In the genomic region with DNA sequence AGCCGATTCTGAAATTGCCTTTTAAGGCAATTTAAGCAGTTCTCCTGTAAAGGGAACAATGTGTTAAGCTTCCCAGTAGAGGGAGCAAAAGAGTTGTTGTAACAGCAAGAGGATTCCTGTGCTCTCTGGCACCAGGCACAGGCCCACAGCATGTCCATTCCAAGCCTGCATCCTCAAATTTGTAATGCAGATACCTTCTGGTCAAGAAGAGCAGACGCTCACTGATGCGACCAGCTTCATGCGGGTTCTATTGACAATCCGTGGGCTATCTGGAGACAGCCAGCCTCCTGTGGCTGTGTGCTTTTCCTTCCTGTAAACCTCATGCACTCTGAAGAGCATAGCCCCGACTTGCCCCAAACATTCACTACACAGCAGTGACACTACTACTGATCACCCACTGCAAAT, we compare ENCODE assay signal across 9 mouse cellular contexts. TPM values are rescaled to one million over a fixed set of nuclear protein-coding genes. Genes with fewer than 3 reads are reported as not detected.
A peak's percentile ranks its signal among the peaks of the same experiment; 100 is the strongest.
DNase-seq lines count a peak whose midpoint lies in the region; ATAC-seq and TF ChIP-seq lines count a peak whose summit lies in the region.
"Had no signal": no experiment of that assay in that cellular context is flagged by ENCODE, and none has a peak within 500 bp of the region (broad histone marks: within the 10 kb centered on the region; RNA-seq: fewer than 3 reads in every experiment).

No protein-coding gene starts in this region.

- H3K4me3 ChIP-seq in embryonic facial prominence, embryonic 10.5 days: no peak overlapping the region
- H3K4me3 ChIP-seq in kidney, adult 2 months (ENCODE audit: insufficient read depth, low read depth, low read length): no peak overlapping the region
- H3K4me3 ChIP-seq in midbrain, embryonic 15.5 days: no peak overlapping the region
- H3K4me3 ChIP-seq: embryonic facial prominence, embryonic 15.5 days had no signal

- in situ Hi-C loops in Patski (cut with MboI; ENCODE audit: low pct_unique_long_range_greater_than_20kb): no loop called here

- TF ChIP-seq POLR2A in kidney, adult 2 months (IDR thresholded peaks at IDR 0.05; ENCODE audit: low read depth, low read length): no peak

- 31% methylated on average over 6 of the region's 6 CpGs for WGBS in embryonic facial prominence, embryonic 10.5 days
- 7% methylated on average over 6 of the region's 6 CpGs for WGBS in kidney, adult 2 months
- 28% methylated on average over 6 of the region's 6 CpGs for WGBS in midbrain, embryonic 15.5 days

- peak; percentile 15 to 22 for DNase-seq in right cerebral cortex, adult 2 months (ENCODE audit: low spot score in 2 of 2)
- DNase-seq in right cerebral cortex, postnatal 36 days (ENCODE audit: low spot score in 2 of 2): no peak
- DNase-seq in Patski (ENCODE audit: low read depth, low spot score) (no peak), liver (peak; percentile 22)
- peak; percentile 24 for DNase-seq in embryonic facial prominence, embryonic 10.5 days (ENCODE audit: low spot score)
- peak; percentile 38 for DNase-seq in kidney, adult 2 months

- H3K36me3 ChIP-seq in embryonic facial prominence, embryonic 10.5 days (replicated peaks): no peaks in the 10 kb centered on the region
- no peaks in the 10 kb centered on the region for H3K36me3 ChIP-seq in kidney, adult 2 months (ENCODE audit: control insufficient read depth, insufficient read depth, low read length)
- H3K36me3 ChIP-seq in midbrain, embryonic 15.5 days (replicated peaks): no peaks in the 10 kb centered on the region
- H3K36me3 ChIP-seq: embryonic facial prominence, embryonic 15.5 days had no signal

- H3K9ac ChIP-seq in midbrain, embryonic 15.5 days: 0 out of 2 replicates have a peak overlapping the region, but pooled peaks have one; percentile 8
- H3K9ac ChIP-seq: embryonic facial prominence, embryonic 15.5 days had no signal

- POLR2A ChIA-PET in Patski (lab: Charles Lee): interaction anchor here (0.6 kb wide), 1 partner anchor 165 kb away, joined by 3 read pairs; no protein-coding TSS in a partner anchor

- TF ChIP-seq CTCF in Patski (IDR thresholded peaks at IDR 0.05): peak; percentile 76
- peak; percentile 53 for TF ChIP-seq CTCF in kidney, adult 2 months (conservative IDR thresholded peaks at IDR 0.05; ENCODE audit: insufficient read depth, insufficient read length, low read depth, low read length)

- no peak overlapping the region for H3K27ac ChIP-seq in embryonic facial prominence, embryonic 10.5 days (replicated peaks)
- H3K27ac ChIP-seq in kidney, adult 2 months (ENCODE audit: insufficient read depth, low read depth, low read length): no peak overlapping the region
- H3K27ac ChIP-seq in midbrain, embryonic 15.5 days: no peak overlapping the region
- H3K27ac ChIP-seq: embryonic facial prominence, embryonic 15.5 days had no signal

- H3K27me3 ChIP-seq in Patski: no peaks in the 10 kb centered on the region
- no peaks in the 10 kb centered on the region for H3K27me3 ChIP-seq in embryonic facial prominence, embryonic 10.5 days (replicated peaks; ENCODE audit: low read depth, poor library complexity, severe bottlenecking)
- no peaks in the 10 kb centered on the region for H3K27me3 ChIP-seq in kidney, adult 2 months (replicated peaks; ENCODE audit: control insufficient read depth, insufficient read depth, low read length)
- H3K27me3 ChIP-seq in midbrain, embryonic 15.5 days (replicated peaks): no peaks in the 10 kb centered on the region
- H3K27me3 ChIP-seq: embryonic facial prominence, embryonic 15.5 days had no signal

- H3K4me1 ChIP-seq in embryonic facial prominence, embryonic 10.5 days: no peaks in the 10 kb centered on the region
- no peaks in the 10 kb centered on the region for H3K4me1 ChIP-seq in kidney, adult 2 months (ENCODE audit: control insufficient read depth, insufficient read depth, low read length)
- H3K4me1 ChIP-seq in midbrain, embryonic 15.5 days: no peaks in the 10 kb centered on the region
- H3K4me1 ChIP-seq: embryonic facial prominence, embryonic 15.5 days had no signal

- no peaks in the 10 kb centered on the region for H3K9me3 ChIP-seq in embryonic facial prominence, embryonic 10.5 days
- no peaks in the 10 kb centered on the region for H3K9me3 ChIP-seq in midbrain, embryonic 15.5 days
- H3K9me3 ChIP-seq: embryonic facial prominence, embryonic 15.5 days had no signal

- ATAC-seq in Patski: peak; percentile 95
- peak; percentile 93 for ATAC-seq in midbrain, embryonic 15.5 days (replicated peaks)
- ATAC-seq in erythroid progenitor cell, adult 5-6 weeks (replicated peaks; ENCODE audit: low FRiP score, poor library complexity, severe bottlenecking): no peak

- CTCF ChIA-PET in Patski (lab: Charles Lee): interaction anchor here (0.7 to 3.9 kb wide), 6 partner anchors 9 to 157 kb away, joined by 3 to 25 read pairs (median 4); a partner anchor contains a TSS

- no peak overlapping the region for H3K4me2 ChIP-seq in midbrain, embryonic 15.5 days
- H3K4me2 ChIP-seq: embryonic facial prominence, embryonic 15.5 days had no signal

RNA-seq across cellular contexts. Expression of a gene that starts 6.9 kb away (rescaled TPM):
- 0.35 TPM for polyA plus RNA-seq in Patski (2021)
- polyA plus RNA-seq in embryonic facial prominence, embryonic 10.5 days (2016; fragmentation: Nextera tagmentation; extraction: Ambion mirVana): 0.89 and 1.7 TPM in 2 replicates
- 0.64 and 0.94 TPM in 2 replicates for polyA plus RNA-seq in kidney, adult 2 months (2012; rRNA removed)
- 2.1 and 2.5 TPM in 2 replicates for polyA plus RNA-seq in midbrain, embryonic 15.5 days (2015; fragmentation: Nextera tagmentation; extraction: Ambion mirVana)
- total RNA-seq in erythroid progenitor cell, adult 5-6 weeks (2015; ENCODE audit: low replicate concordance): 2.2 and 5.4 TPM in 2 replicates
- total RNA-seq in erythroid progenitor cell, adult 5-6 weeks (2017; ENCODE audit: low replicate concordance): 0.90 TPM in 1 of 2 replicates, not detected in the other

RNA-seq across cellular contexts. Expression of a gene that starts 12.0 kb away (rescaled TPM):
- 89.6 TPM for polyA plus RNA-seq in Patski (2021)
- polyA plus RNA-seq in embryonic facial prominence, embryonic 10.5 days (2016; fragmentation: Nextera tagmentation; extraction: Ambion mirVana): not detected in 2 replicates
- polyA plus RNA-seq in kidney, adult 2 months (2012; rRNA removed): 0.23 and 0.42 TPM in 2 replicates
- not detected in 2 replicates for polyA plus RNA-seq in midbrain, embryonic 15.5 days (2015; fragmentation: Nextera tagmentation; extraction: Ambion mirVana)
- total RNA-seq in erythroid progenitor cell, adult 5-6 weeks (2015; ENCODE audit: low replicate concordance): 13.3 and 21.4 TPM in 2 replicates
- total RNA-seq in erythroid progenitor cell, adult 5-6 weeks (2017; ENCODE audit: low replicate concordance): 6.8 and 12.9 TPM in 2 replicates

RNA-seq across cellular contexts. Expression of a gene that starts 29.1 kb away (rescaled TPM):
- 0.99 TPM for polyA plus RNA-seq in Patski (2021)
- 0.21 and 0.31 TPM in 2 replicates for polyA plus RNA-seq in embryonic facial prominence, embryonic 10.5 days (2016; fragmentation: Nextera tagmentation; extraction: Ambion mirVana)
- polyA plus RNA-seq in kidney, adult 2 months (2012; rRNA removed): not detected in 2 replicates
- polyA plus RNA-seq in midbrain, embryonic 15.5 days (2015; fragmentation: Nextera tagmentation; extraction: Ambion mirVana): not detected in 2 replicates
- total RNA-seq in erythroid progenitor cell, adult 5-6 weeks (2015; ENCODE audit: low replicate concordance): 148 and 159 TPM in 2 replicates
- total RNA-seq in erythroid progenitor cell, adult 5-6 weeks (2017; ENCODE audit: low replicate concordance): 39.9 and 40.2 TPM in 2 replicates
- polyA plus RNA-seq: embryonic facial prominence, embryonic 15.5 days had no signal

RNA-seq across cellular contexts. Expression of a gene that starts 48.8 kb away (rescaled TPM):
- not detected for polyA plus RNA-seq in Patski (2021)
- not detected in 2 replicates for polyA plus RNA-seq in embryonic facial prominence, embryonic 10.5 days (2016; fragmentation: Nextera tagmentation; extraction: Ambion mirVana)
- not detected in 2 replicates for polyA plus RNA-seq in kidney, adult 2 months (2012; rRNA removed)
- polyA plus RNA-seq in midbrain, embryonic 15.5 days (2015; fragmentation: Nextera tagmentation; extraction: Ambion mirVana): not detected in 2 replicates
- not detected in 2 replicates for total RNA-seq in erythroid progenitor cell, adult 5-6 weeks (2015; ENCODE audit: low replicate concordance)
- not detected in 2 replicates for total RNA-seq in erythroid progenitor cell, adult 5-6 weeks (2017; ENCODE audit: low replicate concordance)
- polyA plus RNA-seq: embryonic facial prominence, embryonic 15.5 days had no signal

Comparison
In these comparisons a context has a peak if more than half of its experiments do, and no peak if none do; other contexts are left out.
1. DNase-seq: peak in right cerebral cortex, adult 2 months (2 of 2), embryonic facial prominence, embryonic 10.5 days (single experiment), kidney, adult 2 months (single experiment) and liver (single experiment); none in right cerebral cortex, postnatal 36 days (0 of 2) and Patski (single experiment).
2. RNA of a gene that starts 12.0 kb away (polyA plus RNA-seq): 89.6 TPM in Patski (single experiment); 0.23 to 0.42 TPM in kidney, adult 2 months, not detected in midbrain, embryonic 15.5 days and not detected in embryonic facial prominence, embryonic 10.5 days; every median in the first group is over 10 times any median in the second.